Mouse (Mus musculus) subcutaneous adipose tissue, adult 2 months (tissue): ENCODE measurements around the gene Ankrd2. TPM values are rescaled to one million over a fixed set of nuclear protein-coding genes. Genes with fewer than 3 reads are reported as not detected.

ENCODE experiments used
- polyA plus RNA-seq: library from polyadenylated mRNA; depleted of rRNA; stranded (reverse); fragments of >200 nt; gene quantifications from 2 replicates; pipeline ENCODE4 v1.2.3, GENCODE M21; 2012; ENCODE audit warnings: low replicate concordance; rRNA removed

Gene Ankrd2
- not detected in 2 replicates for polyA plus RNA-seq

GRCm38 (mm10) chr19:42035456-42036248 is at the start of gene Ankrd2:
Gene Ankrd2 (plus strand): TSS chr19:42036000.

GRCm38 (mm10) chr19:42045269-42046102 is 9.7 kb downstream of the Ankrd2 start, which contains the start of gene Hoga1:
Gene Hoga1 (plus strand): TSS chr19:42045610.

GRCm38 (mm10) chr19:42051948-42052347 is 16.1 kb downstream of the Ankrd2 start, which contains the start of gene 4933411K16Rik:
Gene 4933411K16Rik (plus strand): TSS chr19:42052248.

GRCm38 (mm10) chr19:42086166-42086565 is 50.4 kb downstream of the Ankrd2 start, which contains the start of gene Morn4:
Gene Morn4 (minus strand): TSS chr19:42086357.

GRCm38 (mm10) chr19:42089748-42090595 is 54.2 kb downstream of the Ankrd2 start, which contains the start of gene Pi4k2a:
Gene Pi4k2a (plus strand): TSS chr19:42090470.

Other genes with a start within 250 kb of the Ankrd2 start
- gene Arhgap19, start 234.0 kb upstream of the Ankrd2 start, polyA plus RNA-seq: 2.7 and 5.3 TPM in 2 replicates
- 2.2 and 4.4 TPM in 2 replicates for gene Frat1, start 206.0 kb upstream of the Ankrd2 start, polyA plus RNA-seq
- gene Frat2, start 187.9 kb upstream of the Ankrd2 start, polyA plus RNA-seq: 1.8 and 3.6 TPM in 2 replicates
- gene Rrp12, start 139.8 kb upstream of the Ankrd2 start, polyA plus RNA-seq: 7.1 and 13.5 TPM in 2 replicates
- 346 and 357 TPM in 2 replicates for gene Pgam1, start 124.1 kb upstream of the Ankrd2 start, polyA plus RNA-seq
- gene Exosc1, start 102.6 kb upstream of the Ankrd2 start, polyA plus RNA-seq: 15.7 and 24.5 TPM in 2 replicates
- 59.7 and 116 TPM in 2 replicates for gene Zdhhc16, start 102.5 kb upstream of the Ankrd2 start, polyA plus RNA-seq
- gene Mms19, start 54.8 kb upstream of the Ankrd2 start, polyA plus RNA-seq: 55.1 and 85.4 TPM in 2 replicates
- 40.4 and 49.3 TPM in 2 replicates for gene Ubtd1, start 54.2 kb upstream of the Ankrd2 start, polyA plus RNA-seq
- 6.7 and 9.9 TPM in 2 replicates for gene Hoga1, start 9.6 kb downstream of the Ankrd2 start, polyA plus RNA-seq
- 1.1 and 1.4 TPM in 2 replicates for gene 4933411K16Rik, start 16.2 kb downstream of the Ankrd2 start, polyA plus RNA-seq
- gene Morn4, start 50.4 kb downstream of the Ankrd2 start, polyA plus RNA-seq: 1.9 and 12.7 TPM in 2 replicates
- gene Pi4k2a, start 54.5 kb downstream of the Ankrd2 start, polyA plus RNA-seq: 45.4 and 48.7 TPM in 2 replicates
- gene Avpi1, start 93.1 kb downstream of the Ankrd2 start, polyA plus RNA-seq: 16.3 and 16.5 TPM in 2 replicates
- 75.2 and 116 TPM in 2 replicates for gene Marveld1, start 111.4 kb downstream of the Ankrd2 start, polyA plus RNA-seq
- gene Zfyve27, start 128.0 kb downstream of the Ankrd2 start, polyA plus RNA-seq: 50.4 and 53.7 TPM in 2 replicates
- gene Sfrp5, start 166.3 kb downstream of the Ankrd2 start, polyA plus RNA-seq: 2.5 and 102 TPM in 2 replicates
- gene Golga7b, start 211.6 kb downstream of the Ankrd2 start, polyA plus RNA-seq: 1.1 and 3.7 TPM in 2 replicates